Mouse (Mus musculus) thymus, adult 18-20 months (tissue): Measurements from ENCODE around the gene Fam126a.

Experiments used
- DNase-seq, 2 experiments: peaks; one replicate each; pipeline ENCODE4 v3.0.0; 2022; ENCODE audit warnings: mixed read lengths in 2 of 2

Fam126a gene

GRCm38 (mm10) chr5:23990001-23990400 is 40.5 kb downstream of the Fam126a start:
- DNase-seq, result no peak

- no peak for DNase-seq
These were observed 42.7 kb downstream of the Fam126a start for GRCm38 (mm10) chr5:23987792-23988191.

DNA sequence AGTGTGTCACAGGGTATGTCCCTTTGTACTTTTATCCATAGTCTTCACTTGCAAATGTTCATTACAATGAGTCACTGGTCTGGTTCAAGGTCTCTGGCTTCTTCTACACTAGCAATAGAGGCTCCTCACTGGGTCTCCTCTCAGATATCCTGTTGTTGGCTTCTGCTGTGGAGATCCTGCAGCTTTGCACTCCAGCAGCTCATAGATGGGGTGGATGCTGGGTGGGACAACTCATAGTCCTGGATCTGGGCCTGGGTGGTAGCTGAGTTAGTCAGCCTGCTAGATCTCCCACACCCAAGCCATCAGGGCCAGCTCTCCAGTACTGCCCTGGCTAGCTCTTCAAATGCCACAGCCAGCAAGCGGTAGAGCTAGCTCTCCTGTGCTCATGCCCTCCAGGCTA is 48.4 kb downstream of the Fam126a start:
- DNase-seq, result no peak

DNA sequence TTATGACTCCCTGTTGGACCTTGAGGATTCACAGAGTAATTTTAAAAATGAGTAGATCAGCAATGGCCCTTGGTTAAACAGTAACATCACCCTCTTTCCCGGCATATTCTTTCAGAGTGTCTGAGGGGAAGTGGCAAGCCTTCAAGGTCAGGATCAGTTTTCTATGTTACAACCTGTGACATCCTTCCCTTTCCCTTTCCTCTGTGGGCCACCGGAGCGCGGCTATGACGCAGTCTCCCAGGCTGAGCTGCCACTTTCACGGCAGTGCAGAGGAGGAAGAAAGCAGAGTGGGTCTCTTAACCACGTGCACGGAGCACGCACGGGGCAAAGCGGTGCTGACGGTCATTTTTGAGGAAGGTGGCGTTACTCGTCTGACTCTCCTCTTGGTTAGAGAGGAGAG is 52.0 kb downstream of the Fam126a start:
- DNase-seq, result no peak

GRCm38 (mm10) chr5:23974994-23975575 is 55.4 kb downstream of the Fam126a start:
- DNase-seq, result no peak

DNA sequence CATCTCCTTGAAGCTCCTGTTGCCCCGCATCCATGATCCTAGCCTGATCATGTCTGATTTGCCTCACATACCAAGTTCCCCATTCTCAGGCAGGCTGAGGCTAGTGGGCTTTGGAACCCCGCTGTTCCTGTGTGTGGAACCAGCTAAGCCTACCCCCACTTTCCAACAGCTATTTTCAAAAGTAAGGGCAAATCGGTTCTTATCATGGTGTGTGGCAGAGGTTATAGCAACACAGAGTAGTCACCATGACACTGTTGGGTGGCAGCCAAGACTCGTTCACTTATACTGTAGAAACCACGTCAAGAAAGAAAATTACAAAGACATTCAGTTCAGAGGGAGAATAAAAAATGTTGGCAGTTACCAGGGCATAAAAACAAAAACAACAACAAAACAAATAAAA is 62.8 kb downstream of the Fam126a start:
- DNase-seq, result no peak

DNA sequence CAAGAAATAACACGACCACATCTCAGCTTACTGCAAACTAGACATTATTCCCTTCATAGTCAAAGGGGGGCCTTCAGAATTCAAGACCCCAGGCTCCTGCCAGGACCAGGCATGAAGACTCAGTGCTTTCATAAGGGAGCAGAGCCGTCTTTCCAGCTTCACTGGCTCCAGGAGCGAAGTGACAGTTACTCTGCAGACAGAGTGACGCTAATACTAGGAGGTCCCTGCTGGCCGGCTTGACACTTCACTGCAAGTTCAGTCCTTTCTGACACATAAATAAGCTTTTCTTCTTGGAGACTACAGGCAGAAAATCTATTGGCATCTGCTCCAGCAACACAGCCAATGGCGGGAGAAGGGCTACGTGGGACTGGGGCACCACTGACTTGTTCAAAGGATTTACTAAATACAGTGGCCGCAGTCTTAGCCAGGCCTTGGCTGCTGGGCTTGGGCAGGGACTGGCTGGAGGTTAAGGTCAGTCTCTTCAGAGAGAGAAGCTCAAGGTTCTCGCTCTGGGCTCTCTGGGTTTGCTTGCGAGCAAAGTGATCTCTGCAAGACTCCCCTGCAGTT is 65.8 kb downstream of the Fam126a start:
- DNase-seq, result no peak

DNA sequence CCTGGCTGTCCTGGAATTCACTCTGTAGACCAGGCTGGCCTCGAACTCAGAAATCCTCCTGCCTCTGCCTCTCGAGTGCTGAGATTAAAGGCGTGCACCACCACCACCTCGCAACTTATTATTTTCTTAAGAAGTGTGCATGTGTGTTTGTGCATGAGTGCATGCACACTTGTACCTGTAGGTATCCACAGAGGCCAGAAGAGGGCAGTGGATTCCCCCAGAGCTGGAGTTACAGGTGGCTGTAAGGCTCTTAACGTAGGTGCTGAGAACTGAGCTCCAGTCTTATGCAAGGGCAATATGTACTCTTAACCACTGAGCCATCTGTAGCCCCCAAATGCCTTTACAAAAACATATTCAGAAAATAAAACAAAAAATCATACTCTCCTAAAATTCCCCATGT is 77.4 kb downstream of the Fam126a start:
- DNase-seq, result no peak

- DNase-seq, result no peak
These were observed 82.4 kb downstream of the Fam126a start for GRCm38 (mm10) chr5:23948071-23948470.

DNA sequence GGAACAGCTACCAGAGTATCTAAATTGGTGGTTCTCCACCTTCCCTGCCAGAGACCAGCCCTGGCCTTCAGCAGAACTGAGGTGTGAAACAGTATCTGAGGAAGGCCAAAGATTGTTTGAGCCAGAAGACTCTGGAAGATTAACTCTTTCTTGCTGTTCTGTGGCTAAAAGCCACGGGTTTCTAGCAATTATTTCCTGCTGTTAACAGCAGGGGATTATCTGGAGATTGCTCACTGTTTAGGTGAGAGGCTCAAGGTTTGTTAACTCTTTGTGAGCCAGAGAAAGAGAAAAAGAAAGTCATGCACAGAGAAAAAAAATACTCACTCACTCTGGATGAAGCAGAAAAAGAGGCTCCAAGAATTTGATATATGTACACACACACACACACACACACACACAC is 85.4 kb downstream of the Fam126a start:
- DNase-seq, result no peak

GRCm38 (mm10) chr5:23943534-23943933 is 87.0 kb downstream of the Fam126a start:
- no peak for DNase-seq

GRCm38 (mm10) chr5:23923481-23924165 is 106.9 kb downstream of the Fam126a start:
- DNase-seq, result no peak

GRCm38 (mm10) chr5:23922516-23923291 is 107.8 kb downstream of the Fam126a start:
- DNase-seq, result no peak

DNA sequence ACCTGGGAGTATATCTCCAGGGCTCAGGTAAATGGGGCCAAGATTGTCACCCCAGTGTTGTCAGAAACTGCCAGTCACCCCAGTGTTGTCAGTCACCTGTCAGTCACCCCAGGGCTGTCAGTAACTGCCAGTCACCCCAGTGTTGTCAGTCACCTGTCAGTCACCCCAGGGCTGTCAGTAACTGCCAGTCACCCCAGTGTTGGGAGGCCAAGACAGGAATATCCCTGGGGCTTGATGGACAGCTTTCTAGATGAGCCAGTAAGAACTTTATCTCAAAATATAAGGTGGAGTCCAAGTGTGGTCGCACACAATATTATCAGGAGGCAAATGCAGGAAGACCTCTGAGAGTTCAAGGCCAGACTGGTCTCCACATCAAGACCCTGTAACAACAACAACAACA is 109.2 kb downstream of the Fam126a start:
- DNase-seq, result no peak

GRCm38 (mm10) chr5:23919892-23920731 is 110.4 kb downstream of the Fam126a start:
- no peak for DNase-seq

GRCm38 (mm10) chr5:23917301-23917700 is 113.2 kb downstream of the Fam126a start:
- no peak for DNase-seq

DNA sequence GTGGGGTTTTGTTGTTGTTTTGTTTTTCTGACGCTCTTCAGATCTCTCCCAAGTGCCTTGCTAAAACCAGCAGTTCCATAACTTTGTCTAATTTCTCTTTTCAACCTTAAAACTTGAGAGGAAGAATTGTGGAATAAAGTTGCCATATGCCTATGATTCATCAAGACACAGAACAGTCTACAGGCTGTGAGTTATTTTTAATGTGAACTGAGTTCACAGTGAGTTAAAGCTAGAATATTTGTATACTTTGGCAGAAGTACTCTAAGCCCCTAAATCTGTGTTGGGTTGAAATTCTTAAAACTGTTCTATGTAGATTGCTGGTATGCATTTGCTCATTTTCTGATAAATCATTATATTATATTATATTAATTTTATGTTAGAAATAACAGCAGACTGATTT is 118.9 kb downstream of the Fam126a start:
- no peak for DNase-seq

- DNase-seq, result no peak
These were observed 121.2 kb downstream of the Fam126a start for GRCm38 (mm10) chr5:23909256-23909655.

DNA sequence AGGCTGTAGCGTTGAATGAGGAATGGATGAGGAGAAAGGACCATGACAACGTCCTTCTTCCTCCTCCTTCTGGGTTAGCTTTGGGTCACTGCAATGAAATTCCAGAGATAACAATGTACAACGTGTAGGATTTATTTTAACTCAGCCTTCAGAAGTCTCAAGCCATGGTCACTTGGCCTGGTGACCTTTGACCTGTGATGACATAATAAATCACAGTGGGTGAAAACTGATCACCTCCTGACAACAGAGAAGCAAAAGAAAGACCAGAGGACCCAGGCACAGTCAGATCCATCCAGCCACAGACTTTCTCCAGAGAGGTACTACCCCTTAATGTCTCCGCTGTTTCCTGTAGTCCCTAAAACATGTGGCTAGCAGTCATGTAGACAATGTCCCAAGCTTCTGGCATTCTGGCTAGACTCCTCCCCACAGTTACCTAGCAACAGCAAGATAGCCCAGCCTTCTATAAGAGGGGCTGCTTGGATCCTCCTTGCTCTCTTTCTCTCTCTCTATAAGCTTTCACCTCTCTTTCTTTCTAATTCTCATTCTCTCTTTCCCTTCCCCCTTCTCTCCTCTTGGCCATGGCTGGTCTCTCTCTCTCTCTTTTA is 121.9 kb downstream of the Fam126a start:
- no peak for DNase-seq

GRCm38 (mm10) chr5:23902221-23902620 is 128.3 kb downstream of the Fam126a start:
- DNase-seq, result no peak

GRCm38 (mm10) chr5:23900190-23900589 is 130.3 kb downstream of the Fam126a start:
- DNase-seq, result no peak
